Mouse (Mus musculus) E14TG2a.4 (cell line): Measurements from ENCODE around the gene Siglecg.

ENCODE experiments used
- CTCF ChIP-seq: conservative IDR thresholded peaks from 2 replicates; pipeline ENCODE4 v1.5.1; 2014; ENCODE audit warnings: low read length
- NANOG ChIP-seq: IDR thresholded peaks from 2 replicates; pipeline ENCODE4 v1.6.1; 2014; ENCODE audit warnings: borderline replicate concordance, low read length, mixed read lengths
- POU5F1 ChIP-seq: IDR thresholded peaks from 2 replicates; pipeline ENCODE4 v1.6.1; 2014; ENCODE audit warnings: low read length, borderline replicate concordance

- TF ChIP-seq CTCF (no peak), POU5F1 (no peak), NANOG (no peak)
These were observed 15.5 kb upstream of the Siglecg start for GRCm38 (mm10) chr7:43392349-43393121.
